Mouse (Mus musculus) lung, adult 18-20 months (tissue): ENCODE results near the gene Drd3.
A peak's percentile ranks its signal among the peaks of the same experiment; 100 is the strongest.

Experiments used
- DNase-seq, 2 experiments: peaks; one replicate each; pipeline ENCODE4 v3.0.0; 2022; ENCODE audit warnings: mixed read lengths in 2 of 2

The Drd3 gene

GRCm38 (mm10) chr16:43802466-43802865 is 48.6 kb downstream of the Drd3 start:
- no peak for DNase-seq

DNA sequence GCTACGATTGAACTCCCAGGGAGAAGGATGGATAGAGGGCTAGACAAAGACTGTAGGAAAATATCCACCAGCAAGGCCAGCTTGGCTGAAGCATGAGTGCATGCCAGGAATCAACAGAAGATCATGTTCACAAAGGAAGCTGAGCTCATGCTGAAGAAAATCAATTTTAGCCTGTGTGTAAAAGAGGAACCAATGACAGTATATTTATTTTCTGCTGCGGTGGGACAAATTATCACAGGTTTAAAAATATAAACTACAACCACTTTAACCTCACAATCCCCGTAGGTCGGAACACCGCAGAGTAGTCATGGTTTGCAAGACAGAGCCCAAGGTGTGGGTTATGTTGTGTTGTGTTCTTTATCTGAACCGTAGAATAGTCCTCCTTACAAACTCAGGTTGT is 50.5 kb downstream of the Drd3 start:
- no peak for DNase-seq

- no peak for DNase-seq
Observed at GRCm38 (mm10) chr16:43807048-43807447, 53.2 kb downstream of the Drd3 start.

GRCm38 (mm10) chr16:43809429-43809828 is 55.6 kb downstream of the Drd3 start:
- DNase-seq = no peak

DNA sequence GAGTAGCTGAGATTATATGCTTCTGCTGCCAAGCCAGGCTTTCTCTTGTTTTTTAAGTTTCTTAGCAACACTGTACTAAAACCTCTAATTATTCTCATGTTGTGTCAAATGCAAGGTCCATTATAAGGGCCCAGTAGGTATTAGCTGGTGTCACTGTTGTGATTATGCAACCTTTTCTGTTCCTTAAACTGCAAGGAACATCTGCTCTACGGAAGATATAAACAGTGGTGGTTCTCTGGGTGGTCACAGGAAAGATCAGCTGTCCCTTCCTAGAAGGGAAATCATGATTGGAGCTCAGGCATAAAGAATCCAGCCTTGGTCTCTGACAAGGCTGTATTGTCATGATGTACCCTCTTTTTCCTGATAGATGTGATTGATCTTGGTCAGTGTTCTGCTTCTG is 57.6 kb downstream of the Drd3 start:
- DNase-seq = no peak

DNA sequence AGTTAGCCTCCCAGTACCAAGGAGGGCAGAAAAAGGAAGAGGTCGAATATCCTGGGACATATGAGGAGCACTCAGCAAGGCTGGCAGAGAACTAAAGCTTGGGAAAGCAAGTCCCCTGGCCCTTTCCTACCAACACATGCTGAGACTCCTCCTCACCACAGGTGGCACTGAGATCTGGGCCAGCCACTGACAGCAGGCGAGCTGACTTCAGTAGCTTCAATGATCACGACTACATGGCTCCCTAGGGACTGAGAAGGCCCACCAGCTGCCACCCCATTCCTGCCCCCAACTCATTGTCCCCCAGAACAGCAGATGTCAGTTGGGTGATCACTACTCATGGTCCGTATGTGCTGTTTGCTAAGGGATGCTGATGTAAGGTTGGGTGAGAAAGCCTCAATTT is 60.8 kb downstream of the Drd3 start:
- no peak for DNase-seq

DNA sequence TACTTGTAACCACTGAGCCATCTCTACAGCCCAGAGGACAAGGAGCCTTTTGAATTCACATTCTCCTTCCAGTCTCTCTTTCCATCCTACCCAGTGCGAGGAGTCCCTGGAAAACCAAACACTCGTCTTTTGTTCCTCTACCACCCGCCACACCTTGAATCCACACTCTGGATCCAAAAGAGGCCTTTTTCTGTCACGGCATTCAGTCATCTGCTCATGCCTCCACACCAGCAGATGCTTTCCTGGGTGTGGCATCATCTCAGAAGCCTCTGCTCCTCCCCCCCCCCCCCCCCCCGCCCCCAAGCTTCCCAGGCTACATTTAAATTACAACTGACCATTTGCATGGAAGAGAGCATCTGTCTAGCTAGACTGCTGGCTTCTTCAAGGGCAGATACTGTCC is 62.5 kb downstream of the Drd3 start:
- no peak for DNase-seq

GRCm38 (mm10) chr16:43818404-43818803 is 64.6 kb downstream of the Drd3 start:
- no peak for DNase-seq

DNA sequence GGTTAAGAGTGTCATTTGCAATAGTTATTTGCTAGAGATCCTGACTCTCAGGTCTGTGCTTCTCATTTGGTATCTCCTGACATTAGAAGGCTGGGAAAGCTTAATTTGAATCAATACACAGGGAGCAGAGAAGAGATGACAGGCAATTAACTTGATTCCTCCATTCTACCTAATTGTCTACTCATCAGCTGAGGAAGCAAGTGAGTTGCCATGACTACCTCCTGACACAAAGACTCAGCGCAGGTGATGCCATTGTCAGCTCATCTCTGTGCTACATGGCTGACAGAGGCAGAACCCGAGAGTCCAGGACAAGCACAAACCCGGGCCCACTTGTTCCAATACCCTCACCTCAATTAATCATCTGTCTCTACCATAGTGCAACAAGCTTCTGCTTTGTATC is 73.7 kb downstream of the Drd3 start:
- DNase-seq = no peak

DNA sequence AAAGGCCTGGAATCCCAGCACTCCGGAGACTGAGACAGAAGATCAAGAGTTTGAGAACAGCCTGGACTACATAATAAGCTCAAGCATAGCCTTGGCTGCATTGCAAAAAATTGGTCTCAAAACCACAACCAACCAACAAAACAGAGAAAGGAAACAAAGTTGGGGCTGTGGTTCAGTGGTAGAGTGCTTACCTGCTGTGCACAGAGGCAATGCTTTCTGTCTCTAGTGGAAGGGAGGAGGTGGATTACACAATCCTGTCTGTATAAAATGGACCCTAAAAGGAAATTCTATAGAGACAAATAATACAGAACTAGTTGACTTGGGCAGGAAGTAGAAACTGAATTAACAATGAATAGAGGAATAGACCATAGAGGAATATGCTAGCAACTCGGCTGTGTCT is 78.1 kb downstream of the Drd3 start:
- DNase-seq = no peak

GRCm38 (mm10) chr16:43841236-43841635 is 87.4 kb downstream of the Drd3 start:
- no peak for DNase-seq

DNA sequence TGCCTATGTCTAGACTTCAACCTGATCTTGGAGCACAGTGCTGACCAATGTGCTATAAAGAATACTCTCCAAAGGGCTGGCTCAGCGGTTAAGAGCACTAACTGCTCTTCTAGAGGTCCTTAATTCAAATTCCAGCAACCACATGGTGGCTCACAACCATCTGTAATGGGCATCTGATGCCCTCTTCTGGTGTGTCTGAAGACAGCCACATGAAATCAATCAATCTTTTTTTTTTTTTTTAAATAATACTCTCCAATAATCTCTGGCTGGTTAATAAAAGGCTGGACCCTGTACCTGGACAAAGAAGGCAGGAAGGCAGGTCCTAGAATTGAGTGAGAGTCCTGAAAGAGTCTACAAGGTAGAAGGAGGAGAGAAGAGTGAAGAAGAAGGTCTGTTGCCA is 96.0 kb downstream of the Drd3 start:
- no peak for DNase-seq

- DNase-seq = no peak
Observed at GRCm38 (mm10) chr16:43858941-43859476, 105.2 kb downstream of the Drd3 start.

DNA sequence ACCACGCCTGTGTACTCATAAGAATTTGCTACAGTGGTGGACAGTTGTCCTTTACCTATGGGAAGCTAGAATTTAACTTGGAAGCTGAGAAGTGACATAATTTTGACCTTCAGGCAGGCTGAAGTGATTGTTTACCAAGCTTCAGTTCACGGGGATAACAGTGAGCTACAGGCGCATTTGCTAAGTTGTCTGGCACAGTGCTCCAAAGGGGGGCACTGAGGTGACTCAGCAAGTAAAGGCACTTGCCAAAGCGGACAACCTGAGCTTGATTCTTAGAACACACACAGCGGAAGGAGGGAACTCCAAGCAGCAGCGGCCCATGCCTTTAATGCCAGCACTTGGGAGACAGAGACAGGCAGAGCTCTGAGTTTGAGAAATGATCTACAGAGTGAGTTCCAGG is 106.8 kb downstream of the Drd3 start:
- DNase-seq = peak in 1 of 2 experiments; percentile 17

- no peak for DNase-seq
Observed at GRCm38 (mm10) chr16:43869805-43870204, 116.0 kb downstream of the Drd3 start.

- no peak for DNase-seq
Observed at GRCm38 (mm10) chr16:43871419-43871818, 117.6 kb downstream of the Drd3 start.
